Mouse (Mus musculus) ES-Bruce4 (cell line): Measurements from ENCODE around the gene Hyal1. TPM values are rescaled to one million over a fixed set of nuclear protein-coding genes. Genes with fewer than 3 reads are reported as not detected.
A peak's percentile ranks its signal among the peaks of the same experiment; 100 is the strongest.

Experiments
- H3K27ac ChIP-seq: 2 replicates; pipeline ENCODE4 v1.5.1; 2012; ENCODE audit warnings: low read length, inconsistent platforms; ENCODE audit not compliant: insufficient read depth
- H3K27me3 ChIP-seq: 2 replicates; pipeline ENCODE4 v1.6.1; 2012; ENCODE audit warnings: mild to moderate bottlenecking, low read length, inconsistent platforms; ENCODE audit not compliant: control insufficient read depth, poor library complexity, insufficient read depth, severe bottlenecking
- H3K36me3 ChIP-seq: 2 replicates; pipeline ENCODE4 v1.6.1; 2012; ENCODE audit warnings: inconsistent platforms, mild to moderate bottlenecking, low read length, moderate library complexity; ENCODE audit not compliant: control insufficient read depth, poor library complexity, insufficient read depth, severe bottlenecking
- H3K4me1 ChIP-seq: one replicate; pipeline ENCODE4 v1.8.1; 2011; ENCODE audit warnings: low read length; ENCODE audit not compliant: control insufficient read depth, insufficient read depth
- H3K4me3 ChIP-seq: 2 replicates; pipeline ENCODE4 v1.5.1; 2011; ENCODE audit warnings: low read depth, mild to moderate bottlenecking, low read length
- H3K9ac ChIP-seq: 2 replicates; pipeline ENCODE4 v1.6.1; 2012; ENCODE audit warnings: low read depth, mild to moderate bottlenecking, inconsistent platforms; ENCODE audit not compliant: poor library complexity, severe bottlenecking
- H3K9me3 ChIP-seq: replicated peaks from 2 replicates; pipeline ENCODE4 v1.6.1; 2012; ENCODE audit warnings: mild to moderate bottlenecking, low read length, inconsistent platforms; ENCODE audit not compliant: control insufficient read depth, poor library complexity, insufficient read depth, severe bottlenecking
- CTCF ChIP-seq: IDR thresholded peaks from one replicate; pipeline ENCODE4 v1.8.1; 2011; ENCODE audit warnings: low read depth, low read length
- EP300 ChIP-seq: IDR thresholded peaks from 2 replicates; pipeline ENCODE4 v1.6.1; 2011; ENCODE audit warnings: low read depth, low read length; ENCODE audit not compliant: insufficient read depth
- POLR2A ChIP-seq: IDR thresholded peaks from one replicate; pipeline ENCODE4 v1.8.1; 2011; ENCODE audit warnings: low read length; ENCODE audit not compliant: insufficient read depth
- polyA plus RNA-seq: library from polyadenylated mRNA; stranded (reverse); fragments of >200 nt; gene quantifications from 2 replicates; pipeline ENCODE4 v1.2.4, GENCODE M21; 2011; ENCODE audit warnings: low read depth; ENCODE audit not compliant: missing spikeins, insufficient read depth, insufficient read length

Hyal1 gene
- polyA plus RNA-seq, 1 experiment = 25.8 TPM

DNA sequence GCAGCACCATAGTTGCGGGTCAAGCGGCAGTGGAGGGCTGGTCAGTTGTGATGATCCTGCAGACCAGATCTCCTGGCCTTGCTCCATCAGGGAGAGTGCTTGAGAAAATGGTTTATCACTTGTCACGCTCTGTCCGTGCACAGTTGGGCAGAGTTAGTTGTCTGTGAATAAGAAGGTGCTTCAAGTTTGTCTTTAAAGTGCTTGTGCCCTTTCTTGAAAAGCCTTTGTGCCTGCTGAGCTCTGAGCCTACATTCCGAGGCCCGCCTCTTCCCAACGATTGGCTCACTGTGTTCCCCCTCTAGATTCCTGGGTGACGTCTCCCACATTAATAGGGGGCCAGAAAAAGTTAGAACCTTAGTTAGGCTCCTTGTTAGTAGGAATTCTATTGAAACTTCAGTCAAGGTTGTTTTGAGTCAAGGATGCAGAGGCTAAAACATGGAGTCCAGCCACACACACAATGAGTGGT lies 24.8 kb upstream of the Hyal1 start:
- no peaks in the 10 kb centered on the region for H3K9me3 ChIP-seq
- H3K4me3 ChIP-seq = peak overlapping the region; percentile 64
- no peak overlapping the region for H3K27ac ChIP-seq
- H3K9ac ChIP-seq = peak overlapping the region; percentile 39
- peaks cover 3% of the 10 kb centered on the region for H3K4me1 ChIP-seq
- TF ChIP-seq EP300 (no peak), CTCF (no peak), POLR2A (no peak)
- no peaks in the 10 kb centered on the region for H3K36me3 ChIP-seq
- no peaks in the 10 kb centered on the region for H3K27me3 ChIP-seq

- peaks cover 3% of the 10 kb centered on the region for H3K4me1 ChIP-seq
- no peak overlapping the region for H3K4me3 ChIP-seq
- no peaks in the 10 kb centered on the region for H3K9me3 ChIP-seq
- H3K27me3 ChIP-seq = no peaks in the 10 kb centered on the region
- no peak overlapping the region for H3K9ac ChIP-seq
- TF ChIP-seq CTCF (no peak), EP300 (no peak), POLR2A (no peak)
- H3K36me3 ChIP-seq = peaks cover 8% of the 10 kb centered on the region
- no peak overlapping the region for H3K27ac ChIP-seq
Observed at GRCm38 (mm10) chr9:107552690-107553393, 23.9 kb upstream of the Hyal1 start.

DNA sequence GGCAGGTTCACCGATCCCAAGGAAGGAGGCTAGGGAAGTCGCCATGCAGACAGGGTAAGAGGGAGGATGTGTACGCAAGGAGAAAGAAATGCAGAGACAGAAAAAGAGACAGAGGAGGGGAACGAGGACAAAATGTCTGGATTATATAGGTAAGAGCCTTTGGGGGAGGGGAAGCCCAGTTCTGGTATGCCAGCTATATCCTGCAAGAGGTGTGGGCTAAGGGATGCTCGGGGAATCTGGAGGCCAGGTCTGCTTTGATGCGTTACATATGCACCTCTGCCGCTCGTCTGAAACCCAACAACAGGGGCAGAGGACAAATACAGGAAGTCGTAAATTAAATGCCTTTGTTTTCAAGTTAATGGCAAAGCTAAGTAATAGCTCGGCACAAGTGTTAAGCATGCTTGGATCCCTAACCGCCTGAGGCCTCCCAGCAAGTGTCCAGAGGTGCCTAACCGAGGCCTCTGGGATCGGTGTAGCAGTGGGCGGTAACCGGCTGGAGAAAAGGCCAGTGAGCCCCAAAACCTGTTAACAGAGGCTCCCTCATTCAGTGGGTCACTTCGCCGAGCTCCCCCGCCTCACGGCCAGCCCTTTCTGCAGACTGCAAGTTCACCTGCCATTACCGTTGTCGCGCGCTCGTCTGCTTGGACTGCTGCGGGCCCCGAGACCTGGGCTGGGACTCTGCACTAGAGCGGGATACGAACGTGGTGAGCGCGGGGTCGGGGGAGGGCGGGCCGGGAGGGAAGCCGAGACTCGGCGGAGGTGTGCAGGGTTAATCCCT lies 23.0 kb upstream of the Hyal1 start:
- peaks cover 3% of the 10 kb centered on the region for H3K4me1 ChIP-seq
- H3K27me3 ChIP-seq = no peaks in the 10 kb centered on the region
- no peaks in the 10 kb centered on the region for H3K9me3 ChIP-seq
- TF ChIP-seq CTCF = no peak
- TF ChIP-seq POLR2A = no peak
- no peak for TF ChIP-seq EP300
- peaks cover 16% of the 10 kb centered on the region for H3K36me3 ChIP-seq
- H3K27ac ChIP-seq = no peak overlapping the region
- peak overlapping the region; percentile 64 for H3K9ac ChIP-seq
- H3K4me3 ChIP-seq = peak overlapping the region; percentile 64

GRCm38 (mm10) chr9:107554319-107554825 lies 22.4 kb upstream of the Hyal1 start:
- Histone ChIP-seq H3K27ac (no peak overlapping the region), H3K9me3 (no peaks in the 10 kb centered on the region), H3K9ac (peak overlapping the region; percentile 64), H3K4me1 (peaks cover 3% of the 10 kb centered on the region), H3K27me3 (no peaks in the 10 kb centered on the region), H3K36me3 (peaks cover 23% of the 10 kb centered on the region), H3K4me3 (peak overlapping the region; percentile 64)
- peak; percentile 42 for TF ChIP-seq POLR2A
- TF ChIP-seq EP300 = 0 out of 2 replicates have a peak, but pooled peaks have one; percentile 39
- TF ChIP-seq CTCF = no peak

DNA sequence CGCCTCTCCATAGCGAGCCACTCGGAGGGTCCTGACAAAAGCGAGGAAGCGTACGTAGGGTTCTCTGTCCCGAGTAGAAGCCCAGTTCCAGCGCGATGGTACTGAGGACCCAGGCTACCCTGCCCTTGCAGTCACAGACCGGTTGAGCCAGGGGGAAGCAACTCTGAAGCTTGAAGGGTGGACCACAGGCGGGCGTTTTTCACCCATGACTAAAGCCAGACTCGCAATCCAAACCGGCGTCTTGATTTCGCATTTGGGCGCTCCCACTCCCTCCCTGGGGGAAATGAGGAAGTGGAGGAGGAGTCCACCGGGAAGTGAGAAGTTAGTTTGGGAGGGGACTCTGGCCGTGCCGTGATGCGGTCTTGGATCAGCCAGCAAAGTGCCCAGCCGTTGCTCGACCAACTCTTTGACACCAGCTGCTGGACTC lies 21.7 kb upstream of the Hyal1 start:
- H3K9me3 ChIP-seq = no peaks in the 10 kb centered on the region
- peaks cover 2% of the 10 kb centered on the region for H3K4me1 ChIP-seq
- H3K27me3 ChIP-seq = no peaks in the 10 kb centered on the region
- peaks cover 26% of the 10 kb centered on the region for H3K36me3 ChIP-seq
- peak overlapping the region; percentile 64 for H3K4me3 ChIP-seq
- peak overlapping the region; percentile 55; the same call in 1 of the 2 replicates for H3K27ac ChIP-seq
- TF ChIP-seq POLR2A (no peak), CTCF (no peak), EP300 (no peak)
- peak overlapping the region; percentile 46 for H3K9ac ChIP-seq
